Mouse (Mus musculus) megakaryocyte progenitor cell, adult 5-6 weeks (primary cell): ENCODE results near the gene Slc16a12. TPM values are rescaled to one million over a fixed set of nuclear protein-coding genes. Genes with fewer than 3 reads are reported as not detected.
"Not testable (repeated sequence)": the region's sequence is repeated elsewhere in the genome, so short reads cannot be mapped to it uniquely, and the experiment has no call there.

Experiments
- ATAC-seq: replicated peaks from 2 replicates; pipeline ENCODE4 v1.8.0; 2016; ENCODE audit warnings: mild to moderate bottlenecking, moderate TSS enrichment, inconsistent platforms; ENCODE audit not compliant: poor library complexity
- total RNA-seq, 2 experiments: library from RNA; stranded (forward) in 1 of 2; stranded (reverse) in 1 of 2; fragments of 157-497, 149-512 nt in 1 of 2; fragments of 200-1000 nt in 1 of 2; gene quantifications; 2 replicates each; pipeline versions ENCODE4 v1.2.3 to v1.2.4; 2015 to 2017

Gene Slc16a12
- total RNA-seq, 2 experiments from 2014 or later = not detected

- peak; percentile 66 for ATAC-seq
Observed at GRCm38 (mm10) chr19:34678428-34678827, 68.7 kb downstream of the Slc16a12 start.

- ATAC-seq = no peak
Observed at GRCm38 (mm10) chr19:34673476-34673875, 73.6 kb downstream of the Slc16a12 start.

DNA sequence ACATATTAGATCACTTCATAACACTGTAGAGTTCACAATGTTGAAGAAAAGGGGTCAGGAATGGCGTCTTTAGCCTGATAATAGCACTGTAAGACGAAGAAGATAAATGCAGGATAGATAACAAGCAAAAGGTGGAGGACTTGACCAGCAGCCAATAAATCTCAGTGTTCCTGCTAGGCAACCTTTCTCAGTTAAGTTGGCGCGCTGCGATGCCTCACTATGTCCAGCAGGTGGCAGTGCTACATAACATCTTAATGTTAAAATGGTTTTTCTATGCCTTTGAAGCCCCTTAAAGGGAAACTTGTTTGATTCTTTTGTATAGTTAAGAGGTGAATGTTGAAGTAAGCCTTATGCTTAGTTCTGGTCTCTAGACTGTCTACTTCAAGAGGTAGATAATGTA, 81.0 kb downstream of the Slc16a12 start:
- peak; percentile 72 for ATAC-seq

DNA sequence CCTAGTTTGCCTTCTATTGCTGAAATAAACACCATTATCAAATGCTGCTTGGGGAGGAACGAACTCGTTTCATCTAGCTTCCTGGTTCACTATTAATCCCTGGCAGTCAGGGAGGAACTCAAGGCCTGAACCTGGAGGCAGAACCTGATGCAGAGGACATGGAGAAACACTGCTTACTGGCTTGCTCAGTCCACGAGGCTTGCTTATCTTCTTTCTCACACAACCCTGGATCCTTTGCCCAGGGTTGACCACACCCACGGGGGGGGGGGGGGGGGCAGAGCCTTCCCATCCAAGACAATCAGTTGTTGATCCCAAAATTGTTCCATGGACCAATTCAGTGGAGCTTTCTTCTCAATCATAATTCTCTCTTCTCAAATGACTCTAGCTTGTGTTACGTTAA, 84.3 kb downstream of the Slc16a12 start:
- ATAC-seq = 0 out of 2 replicates have a peak, but pooled peaks have one; percentile 23

DNA sequence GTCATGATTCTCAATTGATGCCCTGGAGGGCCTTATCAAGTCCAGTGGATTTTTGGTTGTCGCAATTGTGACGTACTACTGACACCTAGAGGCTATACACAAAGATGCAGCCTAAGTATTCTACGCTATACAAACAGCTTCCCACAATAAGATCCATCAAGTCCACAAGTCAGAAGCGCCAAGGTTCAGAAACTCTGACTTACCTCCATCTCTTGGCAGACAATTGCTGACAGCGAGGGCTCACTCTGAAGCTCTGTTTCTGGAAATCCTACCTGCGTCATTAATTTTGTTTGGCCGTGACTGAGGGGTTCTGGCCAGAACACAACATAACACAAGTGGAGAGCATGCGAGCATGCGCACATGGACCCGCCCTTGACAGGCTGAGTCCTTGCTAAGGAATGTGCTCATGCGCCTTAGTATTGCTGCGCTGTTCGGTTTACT, 85.0 kb downstream of the Slc16a12 start:
- ATAC-seq = peak; percentile 95

- ATAC-seq = peak; percentile 99
Observed at GRCm38 (mm10) chr19:34656511-34657298, 90.4 kb downstream of the Slc16a12 start.

- ATAC-seq = no peak
Observed at GRCm38 (mm10) chr19:34655227-34655805, 91.8 kb downstream of the Slc16a12 start.

DNA sequence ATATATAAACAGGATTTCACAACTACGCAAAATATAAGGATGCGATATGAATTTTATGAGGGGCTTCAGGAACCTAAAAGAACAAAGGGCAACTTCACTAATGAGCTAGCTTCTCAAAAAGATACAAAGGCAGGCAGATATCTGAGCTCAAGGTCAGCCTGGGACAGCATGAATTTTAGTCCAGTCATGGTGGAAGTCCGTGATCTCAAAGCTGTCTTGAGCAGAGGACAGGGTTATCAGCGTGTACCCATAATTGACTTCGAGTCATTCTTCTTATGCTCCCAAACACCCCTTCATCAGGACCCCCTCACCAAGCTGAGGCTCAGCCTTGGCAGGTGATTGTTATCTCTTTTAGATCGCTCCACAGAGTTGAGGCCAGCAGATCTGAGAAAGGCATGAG, 96.1 kb downstream of the Slc16a12 start:
- peak; percentile 39; the same call in 1 of the 2 replicates for ATAC-seq

GRCm38 (mm10) chr19:34650276-34650675, 96.8 kb downstream of the Slc16a12 start:
- ATAC-seq = peak; percentile 26; the same call in 1 of the 2 replicates

GRCm38 (mm10) chr19:34647630-34648029, 99.5 kb downstream of the Slc16a12 start:
- ATAC-seq = not testable (repeated sequence)

DNA sequence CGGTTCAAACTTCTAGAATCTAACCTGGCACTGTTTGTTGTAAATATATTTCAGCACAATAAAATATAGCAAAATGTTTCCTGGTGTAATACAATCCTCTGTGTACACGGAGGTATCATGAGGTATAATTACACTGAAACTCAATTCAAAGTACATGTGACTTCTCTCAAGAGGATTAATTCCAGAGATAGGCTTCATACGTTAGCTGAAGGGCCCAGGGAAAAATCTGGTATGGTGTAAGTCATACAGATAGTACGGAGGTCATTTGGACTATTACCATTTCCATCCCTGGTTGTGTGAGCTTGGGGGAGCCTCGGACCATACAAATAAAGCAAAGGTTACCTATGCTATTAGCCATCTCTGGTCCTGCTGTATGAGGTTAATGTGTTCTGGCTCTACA, 104.5 kb downstream of the Slc16a12 start:
- no peak for ATAC-seq

DNA sequence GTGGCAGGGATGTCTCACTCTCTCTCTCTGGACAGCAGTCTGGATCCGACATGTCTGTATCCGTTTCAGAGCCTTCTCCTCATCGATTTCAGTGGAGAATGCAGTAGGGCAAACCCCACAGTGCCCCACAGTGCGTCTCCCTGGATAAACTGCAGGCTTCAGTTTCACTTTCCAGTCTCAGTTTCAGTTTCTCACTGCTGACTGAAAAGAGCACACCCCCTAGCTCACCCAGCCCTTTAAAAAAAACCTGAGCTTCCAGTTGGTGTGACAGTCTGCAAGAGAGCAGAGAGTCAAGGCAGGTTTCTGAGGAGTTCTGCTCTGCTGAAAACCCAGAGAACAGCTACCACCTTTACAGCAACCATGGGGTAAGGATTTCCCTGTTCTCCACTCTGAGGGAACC, 106.5 kb downstream of the Slc16a12 start, which contains the start of the genes Ifit1bl2 and Ifit1:
Gene Ifit1bl2, minus strand, starts transcription at position 121 of the 400 bp plus-strand sequence.
Gene Ifit1, plus strand, starts transcription at position 249 of the 400 bp plus-strand sequence.
- ATAC-seq = peak; percentile 83

DNA sequence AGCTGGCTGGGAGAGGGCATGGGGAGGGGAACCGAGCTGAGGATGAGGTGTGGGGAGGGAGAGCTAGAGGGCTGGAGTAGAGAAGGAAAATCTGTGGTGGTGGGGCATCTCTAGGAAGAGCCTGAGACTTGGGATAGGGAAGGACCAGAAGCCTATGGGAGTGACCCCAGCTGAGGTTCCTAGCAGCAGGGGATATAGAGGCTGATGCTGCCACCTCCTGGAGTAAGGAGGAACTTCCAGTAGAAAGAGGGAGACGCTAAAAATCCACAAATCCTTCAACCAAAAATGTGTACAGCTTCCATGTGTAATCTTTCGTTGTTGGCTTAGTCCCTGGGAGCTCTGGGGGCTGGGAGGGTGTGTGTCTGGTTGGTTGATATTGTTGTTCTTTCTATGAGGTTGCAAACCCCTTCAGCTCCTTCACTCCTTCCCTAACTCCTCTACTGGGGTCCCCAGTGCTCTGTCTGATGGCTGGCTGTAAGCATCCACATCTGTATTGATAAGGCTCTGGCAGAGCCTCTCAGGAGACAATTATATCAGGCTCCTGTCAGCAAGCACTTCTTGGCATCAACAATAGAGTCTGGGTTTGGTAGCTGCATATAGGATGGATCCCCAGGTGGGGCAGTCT, 110.0 kb downstream of the Slc16a12 start:
- ATAC-seq = peak; percentile 78

GRCm38 (mm10) chr19:34633484-34633883, 113.6 kb downstream of the Slc16a12 start:
- ATAC-seq = peak; percentile 84

GRCm38 (mm10) chr19:34631487-34631886, 115.6 kb downstream of the Slc16a12 start:
- ATAC-seq = no peak

- ATAC-seq = no peak
Observed at GRCm38 (mm10) chr19:34627496-34627895, 119.6 kb downstream of the Slc16a12 start.

DNA sequence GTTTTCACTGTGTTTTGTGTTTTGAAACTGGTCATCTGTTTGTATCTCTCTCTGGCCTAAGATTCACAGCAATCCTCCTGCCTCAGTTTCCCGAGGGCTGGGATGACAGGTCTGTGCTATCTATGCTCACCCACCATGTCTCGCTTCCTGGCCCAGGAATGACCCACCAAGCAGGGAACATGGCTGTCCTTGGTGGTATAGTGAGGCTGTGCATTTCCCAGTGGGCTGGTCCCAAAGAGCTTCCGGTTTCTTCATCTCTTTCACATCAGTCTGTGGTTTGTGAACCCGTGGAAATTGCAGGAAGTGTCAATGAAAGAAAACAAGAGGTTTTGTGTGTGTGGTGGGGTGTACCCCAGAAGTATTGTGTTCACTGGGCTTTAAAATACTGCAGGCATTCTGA, 122.4 kb downstream of the Slc16a12 start:
- peak; percentile 83 for ATAC-seq

GRCm38 (mm10) chr19:34623781-34624180, 123.3 kb downstream of the Slc16a12 start:
- no peak for ATAC-seq

- no peak for ATAC-seq
Observed at GRCm38 (mm10) chr19:34620871-34621270, 126.2 kb downstream of the Slc16a12 start.
